Mouse (Mus musculus): ENCODE results near the gene Pnpla2. TPM values are rescaled to one million over a fixed set of nuclear protein-coding genes. Genes with fewer than 3 reads are reported as not detected.
A peak's percentile ranks its signal among the peaks of the same experiment; 100 is the strongest.
"Not testable (repeated sequence)": the region's sequence is repeated elsewhere in the genome, so short reads cannot be mapped to it uniquely, and the experiment has no call there.

Gene Pnpla2
- total RNA-seq, 2 experiments from 2014 or later = 409 to 426 TPM

- intact Hi-C loops (cut with DNase I) = no loop called here
- DNase-seq (ENCODE audit: low spot score) = no peak
Measured at GRCm38 (mm10) chr7:141443081-141443821, 11.7 kb upstream of the Pnpla2 start.

GRCm38 (mm10) chr7:141443828-141444237 is 11.2 kb upstream of the Pnpla2 start, which contains the start of gene Pidd1:
Gene Pidd1, minus strand, starts transcription at chr7:141444025.
- no peak for DNase-seq (ENCODE audit: low spot score)
- intact Hi-C loops (cut with DNase I) = no loop called here

- DNase-seq (ENCODE audit: low spot score); intact Hi-C loops (cut with DNase I): not testable (repeated sequence)
Measured at GRCm38 (mm10) chr7:141446374-141446773, 8.6 kb upstream of the Pnpla2 start.

GRCm38 (mm10) chr7:141447110-141447991 is 7.6 kb upstream of the Pnpla2 start, which contains the start of gene Rplp2:
Gene Rplp2, plus strand, starts transcription at chr7:141447370.
- DNase-seq (ENCODE audit: low spot score) = peak; percentile 91
- intact Hi-C loops (cut with DNase I) = no loop called here

- no peak for DNase-seq (ENCODE audit: low spot score)
- intact Hi-C loops (cut with DNase I) = no loop called here
Measured at GRCm38 (mm10) chr7:141451928-141452327, 3.1 kb upstream of the Pnpla2 start.

GRCm38 (mm10) chr7:141453636-141454035 is 1.4 kb upstream of the Pnpla2 start:
- intact Hi-C loops (cut with DNase I) = no loop called here
- no peak for DNase-seq (ENCODE audit: low spot score)

GRCm38 (mm10) chr7:141455610-141456314 is 764 bp downstream of the Pnpla2 start:
- intact Hi-C loops (cut with DNase I) = loop anchor here (5.0 kb wide), 1 partner anchor 43 kb away; the partner anchor contains the start of gene Gatd1
- DNase-seq (ENCODE audit: low spot score) = peak; percentile 74

GRCm38 (mm10) chr7:141456739-141457138 is 1.7 kb downstream of the Pnpla2 start:
- no peak for DNase-seq (ENCODE audit: low spot score)
- intact Hi-C loops (cut with DNase I) = loop anchor here (5.0 kb wide), 1 partner anchor 44 kb away; the partner anchor contains the start of gene Gatd1

GRCm38 (mm10) chr7:141457236-141457635 is 2.2 kb downstream of the Pnpla2 start:
- intact Hi-C loops (cut with DNase I) = loop anchor here (5.0 kb wide), 1 partner anchor 45 kb away; the partner anchor contains the start of gene Gatd1
- DNase-seq (ENCODE audit: low spot score) = no peak

- DNase-seq (ENCODE audit: low spot score) = no peak
- intact Hi-C loops (cut with DNase I) = loop anchor here (5.0 kb wide), 1 partner anchor 46 kb away; the partner anchor contains the start of gene Gatd1
Measured at GRCm38 (mm10) chr7:141457986-141458660, 3.1 kb downstream of the Pnpla2 start.

- intact Hi-C loops (cut with DNase I) = loop anchor here (5.0 kb wide), 1 partner anchor 46 kb away; the partner anchor contains the start of gene Gatd1
- no peak for DNase-seq (ENCODE audit: low spot score)
Measured at GRCm38 (mm10) chr7:141458661-141459060, 3.7 kb downstream of the Pnpla2 start.

GRCm38 (mm10) chr7:141459301-141459711 is 4.3 kb downstream of the Pnpla2 start:
- no peak for DNase-seq (ENCODE audit: low spot score)
- intact Hi-C loops (cut with DNase I) = loop anchor here (5.0 kb wide), 1 partner anchor 47 kb away; the partner anchor contains the start of gene Gatd1

GRCm38 (mm10) chr7:141460001-141460390 is 5.0 kb downstream of the Pnpla2 start:
- intact Hi-C loops (cut with DNase I) = no loop called here
- no peak for DNase-seq (ENCODE audit: low spot score)

GRCm38 (mm10) chr7:141460391-141461113 is 5.6 kb downstream of the Pnpla2 start, which contains the start of gene Cracr2b:
Gene Cracr2b, plus strand, starts transcription at chr7:141461094.
- DNase-seq (ENCODE audit: low spot score) = no peak
- intact Hi-C loops (cut with DNase I) = no loop called here

- intact Hi-C loops (cut with DNase I) = no loop called here
- no peak for DNase-seq (ENCODE audit: low spot score)
Measured at GRCm38 (mm10) chr7:141461521-141462332, 6.7 kb downstream of the Pnpla2 start.

GRCm38 (mm10) chr7:141462333-141462821 is 7.4 kb downstream of the Pnpla2 start:
- intact Hi-C loops (cut with DNase I) = no loop called here
- DNase-seq (ENCODE audit: low spot score) = no peak

GRCm38 (mm10) chr7:141463824-141464602 is 9.0 kb downstream of the Pnpla2 start:
- DNase-seq (ENCODE audit: low spot score) = peak; percentile 80
- intact Hi-C loops (cut with DNase I) = no loop called here
